Mouse (Mus musculus): Measurements from ENCODE around the gene Rassf8. TPM values are rescaled to one million over a fixed set of nuclear protein-coding genes. Genes with fewer than 3 reads are reported as not detected.
A peak's percentile ranks its signal among the peaks of the same experiment; 100 is the strongest.

Rassf8 gene
- polyA plus RNA-seq (2012; fragmentation: generic; extraction: Trizol), result 6.3 TPM

DNA sequence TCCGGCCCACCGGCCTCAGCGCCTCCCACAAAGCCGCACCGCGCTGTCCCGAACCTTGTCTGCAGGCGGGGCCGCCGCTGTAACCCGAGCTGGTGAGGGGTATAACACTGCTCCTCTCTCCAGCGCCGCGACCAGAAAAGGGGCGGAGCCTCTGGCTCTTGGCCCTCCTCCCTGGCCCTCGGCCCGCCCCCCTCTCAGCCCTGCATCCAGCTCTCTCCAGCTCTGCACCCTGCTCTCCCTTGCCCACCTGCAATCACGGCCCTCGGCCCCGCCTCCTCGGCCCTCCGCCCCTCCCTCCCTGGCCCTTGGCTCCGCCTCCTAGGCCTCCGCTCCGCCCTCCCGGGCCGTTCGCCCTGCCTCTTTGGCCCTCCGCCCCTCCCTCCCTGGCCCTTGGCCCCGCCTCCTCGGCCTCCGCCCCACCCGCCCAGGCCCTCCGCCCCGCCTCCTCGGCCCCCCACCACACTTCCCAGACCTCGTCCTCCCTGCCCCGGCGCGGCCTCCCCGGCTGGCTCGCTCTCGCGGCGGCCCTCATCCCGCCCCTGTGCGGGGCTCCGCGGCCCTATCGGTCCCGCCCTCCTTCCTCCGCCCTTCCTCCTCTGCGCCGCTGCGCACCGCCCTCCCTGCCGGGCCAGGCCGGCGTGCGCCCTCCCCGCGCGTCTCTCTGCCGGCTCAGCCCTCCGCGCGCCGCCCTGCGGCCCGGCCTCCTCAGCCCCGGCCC, at the start of gene Rassf8:
Gene Rassf8, plus strand, starts transcription at position 617 of the 718 bp plus-strand sequence.
- Histone ChIP-seq H3K27me3 (ENCODE audit: control insufficient read depth, insufficient read depth, insufficient read length) (no peaks in the 10 kb centered on the region), H3K4me2 (ENCODE audit: low read depth) (peak within 1 kb of the TSS; percentile 88), H3K79me2 (ENCODE audit: control insufficient read depth, insufficient read depth) (peaks cover 6% of the 10 kb centered on the region), H3K36me3 (ENCODE audit: control insufficient read depth, insufficient read depth) (no peaks in the 10 kb centered on the region), H3ac (ENCODE audit: control insufficient read depth, insufficient read length) (peak within 1 kb of the TSS; percentile 3), H3K4me3 (peak within 1 kb of the TSS; percentile 51)
- TF ChIP-seq USF1 (IDR thresholded peaks at IDR 0.05; ENCODE audit: low read depth) (no peak), POLR2A (IDR thresholded peaks at IDR 0.05; ENCODE audit: insufficient read length, low read depth) (peak; percentile 84)

DNA sequence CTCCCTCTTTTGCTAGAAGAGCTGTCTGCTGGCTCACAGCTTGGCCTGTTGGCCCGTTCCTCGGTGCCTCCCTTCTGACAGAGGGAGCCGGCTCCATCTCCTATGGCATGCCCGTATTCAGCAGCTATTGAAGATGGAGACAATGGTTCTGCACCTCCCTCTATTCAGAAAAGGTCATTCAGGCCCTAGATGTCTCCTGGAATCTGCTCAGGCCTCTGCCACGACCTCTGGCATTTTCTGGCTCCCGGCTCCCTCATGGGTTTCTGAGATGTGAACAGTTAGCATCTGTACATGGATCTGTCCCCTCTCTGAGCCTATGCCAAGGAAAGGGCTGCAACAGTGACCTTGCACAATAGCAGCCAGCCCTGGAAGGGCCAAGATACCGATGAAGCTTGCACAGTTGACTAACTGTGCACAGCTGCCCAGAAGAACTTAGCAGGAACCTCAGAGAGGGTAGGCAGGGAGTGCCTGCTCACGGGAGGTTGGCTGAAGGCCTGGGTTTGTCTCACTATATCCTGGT, 45.5 kb upstream of the Rassf8 start:
- Histone ChIP-seq H3ac (ENCODE audit: control insufficient read depth, insufficient read length) (no peak overlapping the region), H3K36me3 (ENCODE audit: control insufficient read depth, insufficient read depth) (no peaks in the 10 kb centered on the region), H3K4me2 (ENCODE audit: low read depth) (no peak overlapping the region), H3K4me3 (no peak overlapping the region), H3K27me3 (ENCODE audit: control insufficient read depth, insufficient read depth, insufficient read length) (no peaks in the 10 kb centered on the region), H3K79me2 (ENCODE audit: control insufficient read depth, insufficient read depth) (no peaks in the 10 kb centered on the region)
- no peak for TF ChIP-seq REST (IDR thresholded peaks at IDR 0.05; ENCODE audit: insufficient read depth, insufficient read length)
- TF ChIP-seq TCF3 (IDR thresholded peaks at IDR 0.05; ENCODE audit: insufficient read length, low read depth), result no peak
- no peak for TF ChIP-seq MYOG (IDR thresholded peaks at IDR 0.05; ENCODE audit: control insufficient read depth in 1 of 3, insufficient read depth in 1 of 3, insufficient read length in 2 of 3, low read depth in 2 of 3)

DNA sequence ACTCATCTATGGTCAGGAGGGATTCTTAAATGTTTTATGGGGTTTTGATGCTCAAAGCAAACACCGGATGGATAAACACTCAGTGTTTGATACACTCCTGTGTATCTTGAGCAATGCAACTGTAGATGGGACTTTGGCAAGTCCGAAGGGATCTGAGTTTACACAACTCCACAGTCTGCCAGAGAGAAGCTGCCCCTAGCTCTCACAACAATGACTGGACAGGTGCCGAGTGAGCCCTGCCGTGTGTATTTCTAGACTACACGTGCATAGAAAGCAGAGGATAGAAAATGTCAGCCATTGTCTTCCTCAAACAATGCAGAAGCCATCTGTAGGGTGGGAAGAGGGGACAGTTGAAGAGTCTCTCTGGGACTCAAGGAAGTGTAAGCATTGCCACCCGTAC, 42.9 kb upstream of the Rassf8 start:
- TF ChIP-seq USF1 (IDR thresholded peaks at IDR 0.05; ENCODE audit: low read depth) (no peak), E2F4 (IDR thresholded peaks at IDR 0.05; ENCODE audit: insufficient read depth) (no peak), POLR2AphosphoS2 (IDR thresholded peaks at IDR 0.05; ENCODE audit: insufficient read length, low read depth) (no peak), MAX (IDR thresholded peaks at IDR 0.05; ENCODE audit: low read depth) (no peak), TCF3 (IDR thresholded peaks at IDR 0.05; ENCODE audit: insufficient read length, low read depth) (no peak), POLR2A (IDR thresholded peaks at IDR 0.05; ENCODE audit: insufficient read length, low read depth) (no peak), TCF12 (IDR thresholded peaks at IDR 0.05; ENCODE audit: insufficient read depth, poor library complexity, severe bottlenecking) (no peak), REST (IDR thresholded peaks at IDR 0.05; ENCODE audit: insufficient read depth, insufficient read length) (no peak), MYOG (IDR thresholded peaks at IDR 0.05; ENCODE audit: control insufficient read depth in 1 of 3, insufficient read depth in 1 of 3, insufficient read length in 2 of 3, low read depth in 2 of 3) (no peak)
- Histone ChIP-seq H3K36me3 (ENCODE audit: control insufficient read depth, insufficient read depth) (no peaks in the 10 kb centered on the region), H3K79me2 (ENCODE audit: control insufficient read depth, insufficient read depth) (no peaks in the 10 kb centered on the region), H3ac (ENCODE audit: control insufficient read depth, insufficient read length) (no peak overlapping the region), H3K4me3 (no peak overlapping the region), H3K4me2 (ENCODE audit: low read depth) (no peak overlapping the region), H3K27me3 (ENCODE audit: control insufficient read depth, insufficient read depth, insufficient read length) (no peaks in the 10 kb centered on the region)

DNA sequence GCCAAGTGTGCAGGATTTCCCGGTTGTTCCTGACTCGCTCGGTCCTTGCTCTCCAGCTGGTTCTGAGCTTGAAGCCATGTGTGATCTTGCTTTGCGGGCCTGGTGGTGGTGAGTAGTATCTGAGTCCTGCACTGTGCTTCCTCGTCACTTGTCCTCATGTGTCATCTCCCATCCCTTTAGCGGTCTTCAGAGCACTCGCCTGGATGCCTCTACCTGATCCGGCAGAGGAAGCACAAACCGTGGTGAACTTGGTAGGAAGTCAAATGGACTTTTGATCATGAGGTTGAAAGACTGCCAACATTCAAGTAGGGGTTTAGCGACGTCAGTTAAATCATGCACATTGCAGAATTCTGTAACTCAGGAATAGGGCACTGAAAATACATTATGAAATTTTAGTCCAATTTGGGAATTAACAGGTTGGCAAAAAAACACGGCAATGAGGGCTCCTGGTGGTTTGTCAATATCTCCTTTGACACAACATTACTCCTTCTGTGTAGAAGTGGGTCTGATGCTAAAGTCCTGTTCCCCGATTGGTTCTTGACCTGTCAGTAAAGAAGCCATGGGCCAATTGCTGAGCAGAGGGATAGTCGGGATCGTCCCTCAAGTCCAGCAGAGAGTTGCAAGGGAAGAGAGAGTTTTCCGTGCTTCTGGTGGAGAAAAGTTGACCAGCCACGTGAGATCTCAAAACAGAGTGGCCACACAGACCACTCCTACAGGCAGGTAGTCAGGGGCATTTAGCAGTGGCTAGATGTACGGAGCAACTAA, 36.4 kb upstream of the Rassf8 start:
- Histone ChIP-seq H3K79me2 (ENCODE audit: control insufficient read depth, insufficient read depth) (no peaks in the 10 kb centered on the region), H3ac (ENCODE audit: control insufficient read depth, insufficient read length) (no peak overlapping the region), H3K4me2 (ENCODE audit: low read depth) (no peak overlapping the region), H3K36me3 (ENCODE audit: control insufficient read depth, insufficient read depth) (no peaks in the 10 kb centered on the region), H3K27me3 (ENCODE audit: control insufficient read depth, insufficient read depth, insufficient read length) (no peaks in the 10 kb centered on the region), H3K4me3 (no peak overlapping the region)
- TF ChIP-seq TCF3 (IDR thresholded peaks at IDR 0.05; ENCODE audit: insufficient read length, low read depth), result no peak
- TF ChIP-seq MAX (IDR thresholded peaks at IDR 0.05; ENCODE audit: low read depth), result no peak

DNA sequence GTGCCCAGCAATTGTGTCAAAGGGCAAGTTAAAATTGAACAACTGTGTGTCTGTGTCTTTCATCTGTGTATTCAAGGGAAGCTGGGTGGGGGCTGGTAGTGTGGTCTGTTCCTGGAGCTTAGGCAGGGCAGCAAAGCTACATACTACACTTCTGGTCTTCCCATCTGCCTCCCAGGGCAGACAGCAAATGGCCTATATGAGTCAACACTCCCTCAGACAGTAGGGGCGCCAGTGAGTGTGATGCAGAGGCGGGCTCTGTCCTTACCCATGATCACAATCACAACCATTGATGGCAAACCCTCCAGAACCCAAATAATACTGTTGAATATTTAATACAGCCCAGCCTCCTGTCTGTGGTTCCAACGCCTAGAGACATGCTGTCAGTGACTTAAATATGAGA, 35.8 kb upstream of the Rassf8 start:
- Histone ChIP-seq H3K79me2 (ENCODE audit: control insufficient read depth, insufficient read depth) (no peaks in the 10 kb centered on the region), H3K36me3 (ENCODE audit: control insufficient read depth, insufficient read depth) (no peaks in the 10 kb centered on the region), H3K4me2 (ENCODE audit: low read depth) (no peak overlapping the region), H3K4me3 (no peak overlapping the region), H3ac (ENCODE audit: control insufficient read depth, insufficient read length) (no peak overlapping the region), H3K27me3 (ENCODE audit: control insufficient read depth, insufficient read depth, insufficient read length) (no peaks in the 10 kb centered on the region)
- TF ChIP-seq TCF3 (IDR thresholded peaks at IDR 0.05; ENCODE audit: insufficient read length, low read depth), result no peak
- no peak for TF ChIP-seq USF1 (IDR thresholded peaks at IDR 0.05; ENCODE audit: low read depth)
- TF ChIP-seq CEBPB (IDR thresholded peaks at IDR 0.05; ENCODE audit: insufficient read depth, poor library complexity, severe bottlenecking), result no peak

DNA sequence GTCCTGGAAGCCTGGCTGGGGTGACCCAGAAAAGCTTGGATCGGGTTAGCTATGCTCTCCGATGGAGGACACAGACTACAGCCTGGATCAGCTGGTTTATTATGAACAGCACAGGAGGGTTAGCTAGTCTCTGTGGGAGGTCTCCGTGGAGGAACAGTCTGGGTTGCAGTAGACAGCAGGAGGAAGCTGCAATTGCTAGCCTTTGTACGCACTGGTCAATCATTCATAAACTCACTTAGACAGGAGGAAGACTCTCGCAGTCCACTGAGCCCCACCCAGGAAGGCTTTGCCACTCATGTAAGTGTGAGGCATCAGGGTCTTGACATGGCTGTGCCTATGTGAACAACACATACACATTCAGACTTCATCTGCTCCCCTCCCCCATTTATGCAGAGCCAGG, 35.2 kb upstream of the Rassf8 start:
- Histone ChIP-seq H3K79me2 (ENCODE audit: control insufficient read depth, insufficient read depth) (no peaks in the 10 kb centered on the region), H3K27me3 (ENCODE audit: control insufficient read depth, insufficient read depth, insufficient read length) (no peaks in the 10 kb centered on the region), H3ac (ENCODE audit: control insufficient read depth, insufficient read length) (no peak overlapping the region), H3K4me3 (no peak overlapping the region), H3K4me2 (ENCODE audit: low read depth) (no peak overlapping the region), H3K36me3 (ENCODE audit: control insufficient read depth, insufficient read depth) (no peaks in the 10 kb centered on the region)
- TF ChIP-seq MAX (IDR thresholded peaks at IDR 0.05; ENCODE audit: low read depth) (no peak), CEBPB (IDR thresholded peaks at IDR 0.05; ENCODE audit: insufficient read depth, poor library complexity, severe bottlenecking) (no peak), POLR2AphosphoS2 (IDR thresholded peaks at IDR 0.05; ENCODE audit: insufficient read length, low read depth) (no peak), MYOG (IDR thresholded peaks at IDR 0.05; ENCODE audit: control insufficient read depth in 1 of 3, insufficient read depth in 1 of 3, insufficient read length in 2 of 3, low read depth in 2 of 3) (no peak), TCF3 (IDR thresholded peaks at IDR 0.05; ENCODE audit: insufficient read length, low read depth) (no peak), MYOD1 (IDR thresholded peaks at IDR 0.05; ENCODE audit: control insufficient read depth in 1 of 3, insufficient read length in 2 of 3, low read depth in 2 of 3) (no peak), REST (IDR thresholded peaks at IDR 0.05; ENCODE audit: insufficient read depth, insufficient read length) (no peak), SRF (IDR thresholded peaks at IDR 0.05; ENCODE audit: control insufficient read depth, insufficient read length, low read depth) (no peak), E2F4 (IDR thresholded peaks at IDR 0.05; ENCODE audit: insufficient read depth) (no peak)

All from myocyte (in vitro differentiated cells).